Comparison of ENCODE assay signal across 9 mouse cellular contexts in genomic region chr1:133118127-133118526, GRCm38 (mm10). TPM values are rescaled to one million over a fixed set of nuclear protein-coding genes. Genes with fewer than 3 reads are reported as not detected.
DNase-seq lines count a peak whose midpoint lies in the region; ATAC-seq and TF ChIP-seq lines count a peak whose summit lies in the region.
"Had no signal": no experiment of that assay in that cellular context is flagged by ENCODE, and none has a peak within 500 bp of the region (broad histone marks: within the 10 kb centered on the region; RNA-seq: fewer than 3 reads in every experiment).

No protein-coding gene starts in this region.

- intact Hi-C loops in left cerebral cortex, postnatal 4 days (cut with DNase I), result no loop called here

- no peak for TF ChIP-seq EP300 in CH12.LX (IDR thresholded peaks at IDR 0.05; ENCODE audit: low read length)

- in situ Hi-C loops in CH12.LX (cut with MboI; ENCODE audit: low pct_ligation_motif_present, low pct_unique_long_range_greater_than_20kb, low sequenced_read_pairs), result no loop called here

- H3K9me3 ChIP-seq in CH12.LX (replicated peaks; ENCODE audit: low read length), result peaks cover 3% of the 10 kb centered on the region
- H3K9me3 ChIP-seq: kidney, embryonic 15.5 days had no signal

- H3K4me2 ChIP-seq in CH12.LX (ENCODE audit: insufficient read depth, low read depth, poor library complexity, severe bottlenecking), result no peak overlapping the region
- H3K4me2 ChIP-seq: kidney, embryonic 15.5 days had no signal

- dilution Hi-C loops in CH12.LX (cut with MboI; ENCODE audit: extremely low pct_ligation_motif_present, extremely low pct_unique_long_range_greater_than_20kb, low sequenced_read_pairs), result no loop called here

- 88% methylated on average over 5 of the region's 5 CpGs for WGBS in cerebellum, adult 2 months

- TF ChIP-seq POLR2A in CH12.LX (IDR thresholded peaks at IDR 0.05; ENCODE audit: low read depth, low read length), result no peak
- TF ChIP-seq POLR2A in cerebellum, adult 2 months (IDR thresholded peaks at IDR 0.05; ENCODE audit: borderline replicate concordance, insufficient read depth, low read length), result no peak

- H3K27ac ChIP-seq in CH12.LX (ENCODE audit: insufficient read depth, low read depth), result no peak overlapping the region
- H3K27ac ChIP-seq in cerebellum, adult 2 months (ENCODE audit: insufficient read depth, low read length), result no peak overlapping the region
- H3K27ac ChIP-seq: kidney, embryonic 15.5 days had no signal

- H3K4me3 ChIP-seq in CH12.LX (replicated peaks in 1 of 3; ENCODE audit: low read depth in 2 of 3, low read length in 2 of 3, poor library complexity in 1 of 3), result no peak overlapping the region
- no peak overlapping the region for H3K4me3 ChIP-seq in cerebellum, adult 2 months (replicated peaks; ENCODE audit: insufficient read depth, low read depth, low read length)
- H3K4me3 ChIP-seq: kidney, embryonic 15.5 days had no signal

- peak; percentile 67 for DNase-seq in CH12.LX (ENCODE audit: extremely low read depth)
- peak; percentile 98 for DNase-seq in R1 (ENCODE audit: low read depth, low spot score)
- peak; percentile 54 for DNase-seq in liver
- no peak for DNase-seq in frontal cortex, postnatal 25 days (ENCODE audit: low spot score in 2 of 2)
- DNase-seq in cerebellum, adult 2 months, result no peak
- DNase-seq in left cerebral cortex, postnatal 4 days, result no peak
- DNase-seq: cerebellum, postnatal 10 days had no signal

- H3K36me3 ChIP-seq in CH12.LX (replicated peaks in 1 of 2; ENCODE audit: control insufficient read depth in 1 of 2, insufficient read depth in 1 of 2, low read length in 1 of 2), result peaks cover 0 to 8% of the 10 kb centered on the region in 2 experiments
- H3K36me3 ChIP-seq: kidney, embryonic 15.5 days had no signal

- no peak for TF ChIP-seq CTCF in CH12.LX (conservative IDR thresholded peaks at IDR 0.05 in 1 of 2, IDR thresholded peaks at IDR 0.05 in 1 of 2; ENCODE audit: low read depth in 2 of 2, low read length in 2 of 2)
- TF ChIP-seq CTCF in cerebellum, adult 2 months (IDR thresholded peaks at IDR 0.05; ENCODE audit: borderline replicate concordance, insufficient read depth, low read depth, low read length), result no peak

- no peak for TF ChIP-seq RAD21 in CH12.LX (IDR thresholded peaks at IDR 0.05; ENCODE audit: low read depth, low read length)

- H3K4me1 ChIP-seq in CH12.LX (ENCODE audit: control insufficient read depth in 1 of 2, insufficient read depth in 2 of 2), result no peaks in the 10 kb centered on the region
- no peaks in the 10 kb centered on the region for H3K4me1 ChIP-seq in cerebellum, adult 2 months (ENCODE audit: control insufficient read depth, insufficient read depth, low read length)

- ATAC-seq in megakaryocyte-erythroid progenitor cell, adult 5-6 weeks (replicated peaks; ENCODE audit: low FRiP score, low TSS enrichment, poor library complexity, severe bottlenecking), result peak; percentile 65

- H3K27me3 ChIP-seq in CH12.LX (replicated peaks), result no peaks in the 10 kb centered on the region
- H3K27me3 ChIP-seq in cerebellum, adult 2 months (ENCODE audit: control insufficient read depth, insufficient read depth, low read length), result no peaks in the 10 kb centered on the region
- H3K27me3 ChIP-seq: kidney, embryonic 15.5 days had no signal

- H3K9ac ChIP-seq in CH12.LX (ENCODE audit: insufficient read depth, low read depth), result no peak overlapping the region
- H3K9ac ChIP-seq: kidney, embryonic 15.5 days had no signal

- no peaks in the 10 kb centered on the region for H3K79me2 ChIP-seq in CH12.LX (replicated peaks; ENCODE audit: control insufficient read depth, extremely low read depth, insufficient read depth, poor library complexity, severe bottlenecking)

TF ChIP-seq in CH12.LX, 34 proteins besides CTCF, POLR2A, EP300 and RAD21:
- TF ChIP-seq MYC (IDR thresholded peaks at IDR 0.05; ENCODE audit: low read depth, low read length), result no peak

RNA-seq across cellular contexts. Expression of gene Ppp1r15b, which starts 12.8 kb away (rescaled TPM):
- total RNA-seq in CH12.LX (2012; rRNA removed) (47.6 and 50.6 TPM in 2 replicates), CH12.LX (2014; rRNA removed) (46.7 and 47.5 TPM in 2 replicates)
- polyA plus RNA-seq in CH12.LX (2012; ENCODE audit: insufficient read length, low read depth), result 31.4 and 33.1 TPM in 2 replicates
- 73.9 and 82.5 TPM in 2 replicates for total RNA-seq in megakaryocyte-erythroid progenitor cell, adult 5-6 weeks (2014; fragmentation: Nextera tagmentation)
- 116 TPM in 2 replicates for total RNA-seq in megakaryocyte-erythroid progenitor cell, adult 5-6 weeks (2017)
- 31.7 and 32.1 TPM in 2 replicates for polyA plus RNA-seq in cerebellum, adult 2 months (2012; rRNA removed)
- 10 to 100 TPM; 44.0 to 45.4 TPM for total RNA-seq in left cerebral cortex, postnatal 4 days (2021)

RNA-seq across cellular contexts. Expression of gene Plekha6, which starts 45.9 kb away (rescaled TPM):
- total RNA-seq in CH12.LX (2012; rRNA removed) (not detected in 2 replicates), CH12.LX (2014; rRNA removed) (not detected in 2 replicates)
- polyA plus RNA-seq in CH12.LX (2012; ENCODE audit: insufficient read length, low read depth), result 0.07 and 0.08 TPM in 2 replicates
- total RNA-seq in megakaryocyte-erythroid progenitor cell, adult 5-6 weeks (2014; fragmentation: Nextera tagmentation), result 15.7 and 18.6 TPM in 2 replicates
- total RNA-seq in megakaryocyte-erythroid progenitor cell, adult 5-6 weeks (2017), result 2.2 and 3.8 TPM in 2 replicates
- 73.7 and 77.2 TPM in 2 replicates for polyA plus RNA-seq in cerebellum, adult 2 months (2012; rRNA removed)
- total RNA-seq in left cerebral cortex, postnatal 4 days (2021), result 10 to 100 TPM; 61.7 to 63.2 TPM

Comparison
In these comparisons a context has a peak if more than half of its experiments do, and no peak if none do; other contexts are left out.
1. DNase-seq: peak in CH12.LX (single experiment), R1 (single experiment) and liver (single experiment); none in frontal cortex, postnatal 25 days (0 of 2), cerebellum, adult 2 months (0 of 2) and left cerebral cortex, postnatal 4 days (single experiment).